In genomic region chr4:148160436-148161390, GRCm38 (mm10) we compare ENCODE assay signal across 8 mouse cellular contexts. TPM values are rescaled to one million over a fixed set of nuclear protein-coding genes. Genes with fewer than 3 reads are reported as not detected.
DNase-seq lines count a peak whose midpoint lies in the region; ATAC-seq and TF ChIP-seq lines count a peak whose summit lies in the region.

TSS of gene Fbxo44 (minus strand) at chr4:148160482.
TSS of gene Fbxo2 (plus strand) at chr4:148160621.

- peak within 1 kb of the TSS; percentile 52; the same call in 1 of the 2 replicates for H3K27ac ChIP-seq in lung, embryonic 14.5 days (ENCODE audit: low read depth)
- no peak within 1 kb of the TSS for H3K27ac ChIP-seq in embryonic facial prominence, embryonic 13.5 days
- peak within 1 kb of the TSS; percentile 65 for H3K27ac ChIP-seq in kidney, postnatal 0 days
- H3K27ac ChIP-seq in liver, embryonic 15.5 days (replicated peaks): no peak within 1 kb of the TSS
- H3K27ac ChIP-seq in stomach, embryonic 14.5 days (ENCODE audit: low read length): no peak within 1 kb of the TSS

- WGBS in lung, embryonic 14.5 days: 1% methylated on average over 43 of the region's 43 CpGs
- under 1% methylated on average over 42 of the region's 43 CpGs for WGBS in embryonic facial prominence, embryonic 13.5 days
- 2% methylated on average over 43 of the region's 43 CpGs for WGBS in kidney, postnatal 0 days
- WGBS in liver, embryonic 15.5 days (ENCODE audit: insufficient replicate concordance): under 1% methylated on average over 43 of the region's 43 CpGs
- 1% methylated on average over 43 of the region's 43 CpGs for WGBS in stomach, embryonic 14.5 days

- no peaks in the 10 kb centered on the region for H3K4me1 ChIP-seq in lung, embryonic 14.5 days (ENCODE audit: insufficient read depth)
- peaks cover 44% of the 10 kb centered on the region for H3K4me1 ChIP-seq in embryonic facial prominence, embryonic 13.5 days
- peaks cover 3% of the 10 kb centered on the region; the same call in 1 of the 2 replicates for H3K4me1 ChIP-seq in kidney, postnatal 0 days (replicated peaks; ENCODE audit: insufficient read depth, low read length)
- H3K4me1 ChIP-seq in liver, embryonic 15.5 days (replicated peaks): peaks cover 31% of the 10 kb centered on the region
- H3K4me1 ChIP-seq in stomach, embryonic 14.5 days (ENCODE audit: control insufficient read depth, insufficient read depth, low read length): no peaks in the 10 kb centered on the region; the same call in 1 of the 2 replicates

- ATAC-seq in lung, embryonic 14.5 days (ENCODE audit: insufficient read depth): peak; percentile 76
- peak; percentile 73 for ATAC-seq in embryonic facial prominence, embryonic 13.5 days (ENCODE audit: insufficient number of reproducible peaks, insufficient read depth, low FRiP score, low TSS enrichment, low read depth)
- peak; percentile 53 for ATAC-seq in kidney, postnatal 0 days (replicated peaks; ENCODE audit: low FRiP score, low read depth)
- peak; percentile 16 for ATAC-seq in liver, embryonic 15.5 days (ENCODE audit: insufficient read depth)
- peak; percentile 61 for ATAC-seq in stomach, embryonic 14.5 days (ENCODE audit: insufficient number of reproducible peaks, insufficient read depth, low FRiP score, low read depth)

- no peaks in the 10 kb centered on the region for H3K9me3 ChIP-seq in lung, embryonic 14.5 days (ENCODE audit: low read depth, low read length)
- H3K9me3 ChIP-seq in embryonic facial prominence, embryonic 13.5 days: no peaks in the 10 kb centered on the region
- no peaks in the 10 kb centered on the region for H3K9me3 ChIP-seq in kidney, postnatal 0 days (replicated peaks; ENCODE audit: low read length)
- no peaks in the 10 kb centered on the region for H3K9me3 ChIP-seq in liver, embryonic 15.5 days (replicated peaks)
- H3K9me3 ChIP-seq in stomach, embryonic 14.5 days (ENCODE audit: control insufficient read depth, low read depth, low read length): no peaks in the 10 kb centered on the region

- peak within 1 kb of the TSS; percentile 97 for H3K4me2 ChIP-seq in lung, embryonic 14.5 days
- H3K4me2 ChIP-seq in embryonic facial prominence, embryonic 13.5 days: peak within 1 kb of the TSS; percentile 96
- H3K4me2 ChIP-seq in kidney, postnatal 0 days (ENCODE audit: low read length): peak within 1 kb of the TSS; percentile 98
- H3K4me2 ChIP-seq in liver, embryonic 15.5 days: peak within 1 kb of the TSS; percentile 95
- H3K4me2 ChIP-seq in stomach, embryonic 14.5 days (replicated peaks; ENCODE audit: low read depth, low read length): peak within 1 kb of the TSS; percentile 97

- TF ChIP-seq CTCF in lung, embryonic 14.5 days (IDR thresholded peaks at IDR 0.05; ENCODE audit: low read depth): no peak
- TF ChIP-seq CTCF in kidney, postnatal 0 days (IDR thresholded peaks at IDR 0.05; ENCODE audit: low read depth): no peak

- H3K9ac ChIP-seq in lung, embryonic 14.5 days: peak within 1 kb of the TSS; percentile 58
- H3K9ac ChIP-seq in embryonic facial prominence, embryonic 13.5 days: peak within 1 kb of the TSS; percentile 77
- H3K9ac ChIP-seq in kidney, postnatal 0 days (ENCODE audit: low read depth, low read length): peak within 1 kb of the TSS; percentile 77
- peak within 1 kb of the TSS; percentile 54; the same call in 1 of the 2 replicates for H3K9ac ChIP-seq in liver, embryonic 15.5 days
- H3K9ac ChIP-seq in stomach, embryonic 14.5 days (replicated peaks; ENCODE audit: low read depth, low read length): peak within 1 kb of the TSS; percentile 34; the same call in 1 of the 2 replicates

- H3K4me3 ChIP-seq in lung, embryonic 14.5 days (ENCODE audit: low read depth, low read length): peak within 1 kb of the TSS; percentile 56
- peak within 1 kb of the TSS; percentile 64 for H3K4me3 ChIP-seq in embryonic facial prominence, embryonic 13.5 days
- H3K4me3 ChIP-seq in kidney, postnatal 0 days (replicated peaks; ENCODE audit: low read depth, low read length): peak within 1 kb of the TSS; percentile 60
- peak within 1 kb of the TSS; percentile 62 for H3K4me3 ChIP-seq in liver, embryonic 15.5 days (replicated peaks)
- H3K4me3 ChIP-seq in stomach, embryonic 14.5 days (ENCODE audit: low read depth, low read length): peak within 1 kb of the TSS; percentile 41

- H3K36me3 ChIP-seq in lung, embryonic 14.5 days (ENCODE audit: insufficient read depth): no peaks in the 10 kb centered on the region
- peaks cover 13% of the 10 kb centered on the region for H3K36me3 ChIP-seq in embryonic facial prominence, embryonic 13.5 days
- 0 out of 2 replicates have a peak, but pooled peaks cover 11% of the 10 kb centered on the region for H3K36me3 ChIP-seq in kidney, postnatal 0 days (ENCODE audit: insufficient read depth, low read length)
- H3K36me3 ChIP-seq in liver, embryonic 15.5 days (replicated peaks): no peaks in the 10 kb centered on the region
- H3K36me3 ChIP-seq in stomach, embryonic 14.5 days (ENCODE audit: control insufficient read depth, insufficient read depth, low read length): no peaks in the 10 kb centered on the region; the same call in 1 of the 2 replicates

- H3K27me3 ChIP-seq in lung, embryonic 14.5 days (ENCODE audit: insufficient read depth, low read length): peaks cover 59% of the 10 kb centered on the region
- peaks cover 60% of the 10 kb centered on the region for H3K27me3 ChIP-seq in embryonic facial prominence, embryonic 13.5 days
- H3K27me3 ChIP-seq in kidney, postnatal 0 days (ENCODE audit: insufficient read depth, low read length): peaks cover 37% of the 10 kb centered on the region
- H3K27me3 ChIP-seq in liver, embryonic 15.5 days: peaks cover 79% of the 10 kb centered on the region
- peaks cover 35% of the 10 kb centered on the region for H3K27me3 ChIP-seq in stomach, embryonic 14.5 days (ENCODE audit: control insufficient read depth, insufficient read depth, low read length)

- peak; percentile 47 for DNase-seq in lung, embryonic 14.5 days
- no peak for DNase-seq in lung, postnatal 25 days (ENCODE audit: low spot score)
- peak; percentile 49 for DNase-seq in adrenal gland, postnatal 25 days
- peak; percentile 44 for DNase-seq in kidney, postnatal 0 days (ENCODE audit: low spot score)
- no peak for DNase-seq in thymus, postnatal 25 days

RNA-seq across cellular contexts. Expression of gene Fbxo44, which starts in this region (rescaled TPM):
- polyA plus RNA-seq in lung, embryonic 14.5 days (2014; fragmentation: Nextera tagmentation; extraction: Ambion mirVana): 9.3 and 11.0 TPM in 2 replicates
- total RNA-seq in adrenal gland, postnatal 25 days (2021): 7.0 and 14.6 TPM in 2 replicates
- polyA plus RNA-seq in embryonic facial prominence, embryonic 13.5 days (2015; fragmentation: Nextera tagmentation; extraction: Ambion mirVana): 13.5 TPM in 2 replicates
- 30.2 and 30.5 TPM in 2 replicates for polyA plus RNA-seq in kidney, postnatal 0 days (2015; fragmentation: Nextera tagmentation; extraction: Ambion mirVana)
- 0.51 and 0.54 TPM in 2 replicates for polyA plus RNA-seq in liver, embryonic 15.5 days (2015; fragmentation: Nextera tagmentation; extraction: Ambion mirVana)
- 11.9 and 14.2 TPM in 2 replicates for polyA plus RNA-seq in stomach, embryonic 14.5 days (2014; fragmentation: Nextera tagmentation; extraction: Ambion mirVana)

RNA-seq across cellular contexts. Expression of gene Fbxo2, which starts in this region (rescaled TPM):
- polyA plus RNA-seq in lung, embryonic 14.5 days (2014; fragmentation: Nextera tagmentation; extraction: Ambion mirVana): 0.72 and 1.1 TPM in 2 replicates
- 4.5 and 4.7 TPM in 2 replicates for total RNA-seq in adrenal gland, postnatal 25 days (2021)
- polyA plus RNA-seq in embryonic facial prominence, embryonic 13.5 days (2015; fragmentation: Nextera tagmentation; extraction: Ambion mirVana): 3.1 and 3.4 TPM in 2 replicates
- 2.5 and 3.7 TPM in 2 replicates for polyA plus RNA-seq in kidney, postnatal 0 days (2015; fragmentation: Nextera tagmentation; extraction: Ambion mirVana)
- polyA plus RNA-seq in liver, embryonic 15.5 days (2015; fragmentation: Nextera tagmentation; extraction: Ambion mirVana): 0.28 TPM in 1 of 2 replicates, not detected in the other
- 1.3 and 1.7 TPM in 2 replicates for polyA plus RNA-seq in stomach, embryonic 14.5 days (2014; fragmentation: Nextera tagmentation; extraction: Ambion mirVana)

Comparison
In these comparisons a context has a peak if more than half of its experiments do, and no peak if none do; other contexts are left out.
1. DNase-seq: peak in lung, embryonic 14.5 days (single experiment), adrenal gland, postnatal 25 days (single experiment) and kidney, postnatal 0 days (single experiment); none in lung, postnatal 25 days (single experiment) and thymus, postnatal 25 days (single experiment).
2. Peak in ATAC-seq, H3K4me3 ChIP-seq, H3K9ac ChIP-seq and H3K4me2 ChIP-seq in liver, embryonic 15.5 days; RNA of the genes that start here not detected or under 1 TPM.
3. ATAC-seq: peak in every context shown above with its lines; median percentile 76 in lung, embryonic 14.5 days; 73 in embryonic facial prominence, embryonic 13.5 days; 61 in stomach, embryonic 14.5 days; 53 in kidney, postnatal 0 days; 16 in liver, embryonic 15.5 days.
4. H3K27ac ChIP-seq: peak in lung, embryonic 14.5 days (single experiment) and kidney, postnatal 0 days (single experiment); none in embryonic facial prominence, embryonic 13.5 days (single experiment), liver, embryonic 15.5 days (single experiment) and stomach, embryonic 14.5 days (single experiment).
5. Peak in every context shown above with its lines, with median percentiles within 50 percentile points of each other: H3K4me2 ChIP-seq, H3K4me3 ChIP-seq and H3K9ac ChIP-seq.